Mouse (Mus musculus): ENCODE data around the gene Xkrx.

- TF ChIP-seq POLR2A (IDR thresholded peaks at IDR 0.05; ENCODE audit: insufficient read length, low read depth) = no peak
- TF ChIP-seq TCF3 (IDR thresholded peaks at IDR 0.05; ENCODE audit: insufficient read length, low read depth) = no peak
- TF ChIP-seq TCF12 (IDR thresholded peaks at IDR 0.05; ENCODE audit: insufficient read depth, poor library complexity, severe bottlenecking) = no peak
- no peak for TF ChIP-seq MAX (IDR thresholded peaks at IDR 0.05; ENCODE audit: low read depth)
- no peak for TF ChIP-seq USF1 (IDR thresholded peaks at IDR 0.05; ENCODE audit: low read depth)
- no peak for TF ChIP-seq CEBPB (IDR thresholded peaks at IDR 0.05; ENCODE audit: insufficient read depth, poor library complexity, severe bottlenecking)
- no peak for TF ChIP-seq MYOD1 (IDR thresholded peaks at IDR 0.05; ENCODE audit: control insufficient read depth in 1 of 3, insufficient read length in 2 of 3, low read depth in 2 of 3)
- no peak for TF ChIP-seq REST (IDR thresholded peaks at IDR 0.05; ENCODE audit: insufficient read depth, insufficient read length)
- TF ChIP-seq E2F4 (IDR thresholded peaks at IDR 0.05; ENCODE audit: insufficient read depth) = no peak
Observed at GRCm38 (mm10) chrX:134111767-134112166, 50.1 kb downstream of the Xkrx start.

Data from myocyte (in vitro differentiated cells).